Mouse (Mus musculus): ENCODE results near the gene Ndufb7.
A peak's percentile ranks its signal among the peaks of the same experiment; 100 is the strongest.

Ndufb7 gene

DNA sequence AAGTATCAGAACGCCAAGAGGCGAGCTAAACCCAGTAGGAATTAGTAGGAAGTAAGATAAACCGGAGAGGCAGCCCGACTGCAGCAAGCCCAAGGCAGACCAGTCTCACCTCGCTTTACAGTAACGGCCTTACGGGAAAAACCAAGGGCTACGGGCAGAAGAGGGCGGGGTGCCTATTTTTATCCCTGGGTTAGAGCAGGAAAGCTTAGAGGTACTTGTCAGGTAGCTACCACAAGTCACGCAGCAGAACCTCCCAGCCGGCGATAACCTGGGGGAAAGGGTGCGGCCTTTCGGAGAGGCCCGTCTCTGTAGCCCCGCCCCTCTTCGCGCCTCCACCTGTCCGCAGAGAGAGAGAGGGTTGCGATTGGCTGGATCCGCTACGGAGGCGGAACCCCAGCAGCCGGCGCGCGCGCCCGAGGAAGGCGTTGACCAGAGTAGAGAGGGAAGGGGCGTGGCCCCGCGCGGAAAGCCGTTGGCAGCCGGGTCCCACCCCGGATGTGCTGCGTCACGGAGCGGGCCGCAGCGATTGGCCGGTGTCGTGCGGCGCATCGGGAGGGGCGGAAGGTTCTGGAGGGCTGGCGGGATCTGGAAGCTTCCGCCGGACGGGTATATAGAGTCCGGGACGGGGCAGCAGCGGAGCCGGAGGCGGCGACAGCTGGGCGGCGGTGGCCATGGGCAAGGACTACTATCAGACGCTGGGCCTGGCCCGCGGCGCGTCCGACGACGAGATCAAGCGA lies 41.4 kb downstream of the Ndufb7 start, which contains the start of the genes Tecr and Dnajb1:
Gene Tecr, minus strand, starts transcription at position 311 of the 737 bp plus-strand sequence.
Gene Dnajb1, plus strand, starts transcription at position 533 of the 737 bp plus-strand sequence.
- peak; percentile 98 for DNase-seq (ENCODE audit: low spot score)

DNA sequence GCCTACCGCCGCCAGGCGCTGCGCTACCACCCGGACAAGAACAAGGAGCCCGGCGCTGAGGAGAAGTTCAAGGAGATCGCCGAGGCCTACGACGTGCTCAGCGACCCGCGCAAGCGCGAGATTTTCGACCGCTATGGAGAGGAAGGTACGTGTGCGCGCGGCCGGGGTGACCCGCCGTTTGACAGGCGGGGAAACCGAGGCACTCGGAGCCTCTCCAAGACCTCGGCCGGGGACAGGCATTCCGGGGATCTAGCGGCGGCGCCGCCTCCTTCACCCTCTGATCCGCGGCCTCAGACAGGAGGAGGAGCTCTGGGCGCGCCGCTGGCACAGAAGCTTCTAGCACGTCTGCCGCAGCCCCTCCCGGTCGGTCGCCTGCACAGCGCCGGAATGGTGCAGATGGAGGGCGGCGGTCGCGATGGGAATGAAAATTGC lies 41.9 kb downstream of the Ndufb7 start:
- DNase-seq (ENCODE audit: low spot score), result peak; percentile 65

DNA sequence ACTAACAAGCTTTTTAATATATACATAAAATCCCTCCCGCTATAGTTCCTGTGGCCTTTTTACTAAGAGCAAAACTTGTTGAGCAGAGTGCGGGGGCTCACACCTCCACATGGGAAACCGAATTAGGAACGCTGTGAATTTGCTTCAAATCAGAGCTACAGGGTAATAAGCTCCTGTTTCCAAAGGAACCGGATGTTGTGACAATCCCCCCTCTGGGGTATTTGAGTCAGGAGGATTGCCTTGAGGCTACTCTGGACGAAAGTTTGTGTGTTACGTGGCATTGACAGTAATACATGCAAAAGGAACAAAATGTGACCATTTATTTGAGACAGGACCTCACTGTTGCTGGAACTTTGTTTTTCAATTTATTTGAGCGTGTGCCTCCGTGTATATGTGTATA lies 42.6 kb downstream of the Ndufb7 start:
- DNase-seq (ENCODE audit: low spot score), result no peak

DNA sequence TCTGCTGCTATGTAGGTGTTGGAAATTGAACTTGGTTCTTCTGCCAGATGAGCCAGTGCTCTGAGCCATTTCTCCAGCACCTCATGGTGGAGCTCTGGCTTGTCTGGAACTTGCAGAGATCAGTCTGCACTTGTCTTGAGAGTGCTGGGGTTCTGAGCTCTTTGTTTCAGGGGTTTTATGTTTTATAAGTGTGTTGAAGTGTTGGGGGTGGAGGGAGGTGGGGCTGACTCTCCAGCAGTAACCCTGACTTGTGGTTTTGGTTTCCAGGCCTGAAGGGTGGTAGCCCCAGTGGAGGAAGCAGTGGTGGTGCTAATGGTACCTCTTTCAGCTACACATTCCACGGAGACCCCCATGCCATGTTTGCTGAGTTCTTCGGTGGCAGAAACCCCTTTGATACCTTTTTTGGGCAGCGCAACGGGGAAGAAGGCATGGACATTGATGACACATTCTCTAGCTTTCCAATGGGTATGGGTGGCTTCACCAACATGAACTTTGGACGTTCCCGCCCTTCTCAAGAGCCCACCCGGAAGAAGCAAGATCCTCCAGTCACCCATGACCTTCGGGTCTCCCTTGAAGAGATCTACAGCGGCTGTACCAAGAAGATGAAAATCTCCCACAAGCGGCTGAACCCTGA lies 43.2 kb downstream of the Ndufb7 start:
- DNase-seq (ENCODE audit: low spot score), result no peak

DNA sequence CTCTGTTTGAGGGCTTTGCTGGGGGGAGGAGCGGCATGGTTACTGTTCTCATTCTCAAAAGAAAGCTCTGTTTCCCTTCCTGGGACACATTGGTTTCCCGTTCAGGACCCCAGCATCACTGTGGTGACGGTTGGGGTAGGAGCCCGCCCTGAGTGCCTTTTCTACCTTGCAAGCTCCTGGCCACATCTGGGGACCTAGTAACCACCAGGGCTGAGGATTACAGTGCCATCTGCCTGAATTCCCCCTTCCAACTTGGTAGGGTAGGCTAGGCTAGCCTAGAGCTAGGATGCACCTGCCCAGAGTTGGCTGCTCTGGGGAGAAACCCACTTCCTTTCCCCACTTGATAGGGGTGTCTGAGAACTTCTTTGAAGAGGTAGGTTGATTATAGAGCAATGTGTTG lies 45.5 kb downstream of the Ndufb7 start:
- DNase-seq (ENCODE audit: low spot score), result no peak

DNA sequence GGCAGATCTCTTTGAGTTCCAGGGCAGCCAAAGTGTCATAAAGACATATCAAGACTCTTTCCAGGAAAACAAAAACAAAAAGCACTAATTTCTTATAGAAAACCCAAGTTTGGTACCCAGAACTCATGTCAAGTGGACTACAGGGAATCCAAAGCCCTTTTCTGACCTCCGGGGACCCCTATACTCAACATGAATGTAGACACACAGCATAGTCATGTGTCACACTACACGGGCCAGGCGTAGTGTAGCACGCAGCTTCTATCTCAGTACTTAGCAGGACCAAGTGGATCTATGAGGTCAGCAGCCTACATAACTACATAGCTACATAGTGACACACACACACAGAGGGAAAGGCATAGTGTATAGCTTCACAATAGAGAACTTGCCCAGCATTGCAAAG lies 47.2 kb downstream of the Ndufb7 start:
- DNase-seq (ENCODE audit: low spot score), result no peak

DNA sequence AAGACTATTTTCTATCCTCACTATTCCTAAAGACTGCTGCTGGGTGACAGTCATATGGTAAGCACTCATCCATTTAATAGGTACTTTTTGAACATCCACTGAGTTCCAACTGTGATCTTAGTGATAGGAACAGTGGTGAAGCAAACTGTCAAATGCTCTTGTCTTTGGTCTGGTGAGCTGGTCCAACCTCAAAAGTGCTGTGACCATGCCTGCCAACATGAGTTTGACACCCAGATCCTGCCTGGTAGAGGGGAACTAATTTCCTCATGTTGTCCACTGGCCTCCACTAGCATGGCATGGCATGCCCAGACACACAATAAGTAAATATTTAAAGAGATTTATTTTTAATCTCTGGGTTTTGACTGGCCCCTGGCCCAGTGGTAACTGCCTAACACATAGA lies 50.2 kb downstream of the Ndufb7 start:
- no peak for DNase-seq (ENCODE audit: low spot score)

DNA sequence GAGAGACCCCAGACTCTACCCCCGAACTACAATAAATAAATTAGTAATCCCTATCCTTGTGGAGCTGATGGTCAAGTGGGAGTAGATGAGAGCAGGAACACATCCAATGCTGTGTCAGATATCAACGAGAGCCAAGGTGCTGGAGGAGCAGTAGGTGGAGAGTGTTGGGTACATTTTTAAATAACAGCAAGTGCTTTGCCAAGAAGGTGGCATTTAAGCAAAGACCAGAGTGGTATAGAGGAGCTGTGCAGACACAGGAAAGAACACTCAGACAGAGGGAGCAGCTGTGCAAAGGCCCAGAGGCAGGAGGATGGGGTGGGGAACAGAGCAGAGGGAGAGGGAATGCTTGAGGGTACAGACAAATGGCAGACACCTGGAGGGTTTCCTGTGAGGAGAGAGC lies 50.6 kb downstream of the Ndufb7 start:
- no peak for DNase-seq (ENCODE audit: low spot score)

DNA sequence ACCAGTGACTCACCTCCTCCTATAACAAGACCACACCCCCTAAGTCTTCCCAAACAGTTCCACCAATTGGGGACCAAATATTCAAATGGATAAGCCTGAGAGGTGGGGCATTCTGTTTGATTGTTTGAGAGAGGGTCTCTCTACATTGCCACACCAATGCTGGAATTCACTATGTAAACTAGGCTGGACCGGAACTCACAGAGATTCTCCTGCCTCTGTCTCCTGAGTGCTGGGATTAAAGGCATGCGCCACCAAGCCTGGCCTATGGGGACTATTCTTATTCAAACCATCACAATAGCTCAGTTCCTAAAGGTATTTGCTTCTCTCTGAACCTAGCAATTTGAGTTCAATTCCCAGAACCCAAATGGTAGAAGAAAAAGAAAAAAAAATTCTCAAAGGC lies 52.1 kb downstream of the Ndufb7 start:
- no peak for DNase-seq (ENCODE audit: low spot score)

DNA sequence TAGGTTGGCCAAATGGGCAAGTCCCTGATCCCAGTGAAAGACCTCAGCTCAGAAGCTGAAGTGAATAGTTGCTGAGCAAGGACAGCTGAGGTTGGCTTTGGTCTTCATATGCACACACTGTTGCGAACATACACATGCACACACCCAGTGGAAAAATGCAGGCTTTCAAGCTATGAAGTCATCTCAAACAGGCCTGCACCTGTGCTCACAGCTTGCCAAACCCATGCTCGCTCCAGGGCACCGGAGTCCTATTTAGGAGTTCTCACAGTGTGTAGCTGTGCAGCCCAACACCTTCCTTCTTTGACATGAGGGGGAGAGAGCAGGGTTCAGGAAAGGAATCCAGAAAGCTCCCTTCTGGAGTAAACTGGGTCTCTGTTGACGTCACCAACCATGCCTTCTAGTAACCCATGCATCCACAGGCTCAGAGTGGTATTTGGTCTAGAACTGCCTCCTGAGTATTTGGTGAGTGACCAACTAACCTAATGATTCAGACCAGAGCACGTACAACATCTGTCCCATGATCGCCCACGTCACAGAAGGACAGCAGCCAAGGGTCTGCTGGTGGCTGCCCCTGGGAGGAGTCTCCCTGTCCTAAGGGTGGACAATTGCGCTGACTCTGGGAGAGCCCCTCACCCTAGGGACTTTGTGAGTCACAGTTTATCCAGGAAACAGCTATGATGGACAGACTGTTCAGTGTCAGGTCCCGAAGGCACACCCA lies 53.3 kb downstream of the Ndufb7 start:
- DNase-seq (ENCODE audit: low spot score), result no peak
